Mouse (Mus musculus) hindbrain, embryonic 15.5 days (tissue): ENCODE measurements at regions not wholly inside any gene's neighbourhood (a gene's known extent, or its start where the extent isn't known, plus 50 kb on each side); places are given as distances from the start of the nearest gene placed in this dataset.
"Not testable (repeated sequence)": the region's sequence is repeated elsewhere in the genome, so short reads cannot be mapped to it uniquely, and the experiment has no call there.

Experiments
- ATAC-seq: fragments of 200-750 bp; cut with Nextera tagmentation; 2 replicates; pipeline ENCODE4 v1.8.0; 2017; ENCODE audit warnings: low read depth, moderate number of reproducible peaks, moderate TSS enrichment; ENCODE audit not compliant: low FRiP score
- H3K27ac ChIP-seq: fragments of 300-500 bp; sonication (generic); replicated peaks from 2 replicates; pipeline ENCODE4 v1.5.1; 2015; ENCODE audit warnings: mild to moderate bottlenecking, inconsistent platforms
- H3K27me3 ChIP-seq: fragments of 300-500 bp; sonication (generic); 2 replicates; pipeline ENCODE4 v1.6.1; 2015; ENCODE audit warnings: control low read depth, inconsistent platforms
- H3K36me3 ChIP-seq: fragments of 300-500 bp; sonication (generic); 2 replicates; pipeline ENCODE4 v1.6.1; 2015; ENCODE audit warnings: control low read depth, inconsistent platforms
- H3K4me1 ChIP-seq: fragments of 300-500 bp; sonication (generic); replicated peaks from 2 replicates; pipeline ENCODE4 v1.6.1; 2015; ENCODE audit warnings: control low read depth, inconsistent platforms
- H3K4me2 ChIP-seq: fragments of 300-500 bp; sonication (generic); 2 replicates; pipeline ENCODE4 v1.6.1; 2015; ENCODE audit warnings: moderate library complexity, mild to moderate bottlenecking, inconsistent platforms
- H3K4me3 ChIP-seq: fragments of 300-500 bp; sonication (generic); 2 replicates; pipeline ENCODE4 v1.5.1; 2015; ENCODE audit warnings: mild to moderate bottlenecking, inconsistent platforms
- H3K9ac ChIP-seq: fragments of 300-500 bp; sonication (generic); 2 replicates; pipeline ENCODE4 v1.6.1; 2015; ENCODE audit warnings: inconsistent platforms
- H3K9me3 ChIP-seq: fragments of 300-500 bp; sonication (generic); 2 replicates; pipeline ENCODE4 v1.6.1; 2016; ENCODE audit warnings: control low read depth, inconsistent platforms
- WGBS: fragments of 180-500 bp; shearing (Covaris S2); methylation state at CpG from one replicate; pipeline ENCODE4 v1.1.7; 2015; 5-methylcytosine and 5-hydroxymethylcytosine counted together

DNA sequence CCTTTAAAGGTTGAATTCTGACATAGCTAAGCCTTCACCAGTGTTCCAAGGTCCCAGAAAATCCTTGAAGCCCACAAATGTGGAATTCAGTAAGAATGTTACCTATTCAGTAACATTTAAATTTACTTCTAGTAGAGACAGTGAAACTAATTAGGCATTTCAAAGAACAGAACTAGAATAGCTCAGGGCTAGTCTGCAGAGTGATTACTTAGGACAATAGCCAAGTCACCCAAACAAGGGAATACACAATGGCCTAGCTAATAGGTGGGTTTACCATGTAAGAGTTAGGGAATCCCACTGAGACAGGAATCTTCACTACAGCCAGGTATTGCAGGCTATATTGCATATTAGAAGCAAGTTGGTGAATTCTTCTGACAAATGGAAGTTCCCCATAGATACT lies 561.6 kb upstream of the Igfbp3 start:
- ATAC-seq, H3K27me3 ChIP-seq, H3K9ac ChIP-seq: not testable (repeated sequence)

DNA sequence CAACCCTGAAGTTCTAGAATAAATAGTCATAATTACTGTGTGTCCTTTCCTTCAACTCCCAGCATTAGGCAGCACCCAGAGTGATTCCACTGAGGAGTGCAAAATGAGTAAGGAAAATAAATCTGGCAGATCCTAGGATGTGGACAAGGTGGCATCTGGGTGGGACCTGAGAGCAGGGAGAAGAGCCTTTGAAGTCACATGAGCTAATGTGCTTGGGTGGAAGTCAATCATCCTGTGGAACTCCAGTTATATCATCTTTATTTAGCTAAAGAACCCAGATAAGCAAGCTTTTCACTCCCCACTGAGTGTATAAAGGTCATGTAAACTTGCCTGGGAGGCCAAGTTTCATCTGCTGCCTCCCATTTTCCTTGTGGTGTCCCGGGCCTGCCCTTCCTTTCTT lies 551.6 kb upstream of the Igfbp3 start:
- Histone ChIP-seq H3K27me3 (no peaks in the 10 kb centered on the region), H3K4me1 (no peaks in the 10 kb centered on the region), H3K4me3 (no peak overlapping the region), H3K4me2 (no peak overlapping the region), H3K9me3 (no peaks in the 10 kb centered on the region), H3K9ac (no peak overlapping the region), H3K27ac (no peak overlapping the region), H3K36me3 (no peaks in the 10 kb centered on the region)
- WGBS: 83% methylated on average over 1 of the region's 1 CpGs
- ATAC-seq: no peak

More for the DNA sequence above, 561.6 kb upstream of the Igfbp3 start:
- H3K4me2 ChIP-seq, H3K4me1 ChIP-seq, H3K4me3 ChIP-seq, H3K27ac ChIP-seq, H3K9me3 ChIP-seq, H3K36me3 ChIP-seq: not testable (repeated sequence)

DNA sequence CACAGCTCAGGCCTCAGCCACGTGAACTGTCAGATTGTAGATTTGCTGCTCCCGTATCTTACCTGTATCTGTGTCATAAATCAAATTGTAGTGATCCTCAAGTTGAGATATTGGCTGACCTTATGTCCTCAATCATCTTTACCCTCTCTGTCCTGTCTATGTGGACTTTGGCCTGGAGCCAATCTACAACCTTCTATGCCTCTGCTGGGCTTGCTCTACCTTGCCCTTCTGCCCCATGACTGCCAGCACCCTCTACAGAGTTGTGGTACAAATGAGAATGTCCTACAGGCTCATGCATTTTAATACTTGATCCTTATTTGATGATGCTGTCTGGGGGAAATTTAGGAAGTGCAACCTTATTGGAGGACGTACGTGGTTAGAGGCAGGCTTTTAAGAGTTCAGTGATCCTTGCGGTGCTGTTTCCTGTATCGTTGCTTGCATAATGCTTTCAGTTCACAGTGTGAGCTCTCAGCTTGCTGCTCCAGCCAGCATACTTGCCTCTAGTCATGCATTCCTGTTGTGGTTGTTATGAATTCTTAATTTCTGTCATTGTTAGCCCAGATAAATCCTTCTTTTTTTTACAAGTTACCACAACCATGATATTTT lies 545.2 kb upstream of the Igfbp3 start:
- no peak overlapping the region for H3K4me3 ChIP-seq
- H3K9ac ChIP-seq: no peak overlapping the region
- H3K27me3 ChIP-seq: no peaks in the 10 kb centered on the region
- 79% methylated on average over 6 of the region's 6 CpGs for WGBS
- no peak overlapping the region for H3K27ac ChIP-seq
- H3K4me2 ChIP-seq: no peak overlapping the region
- no peaks in the 10 kb centered on the region for H3K9me3 ChIP-seq
- H3K4me1 ChIP-seq: no peaks in the 10 kb centered on the region
- no peaks in the 10 kb centered on the region for H3K36me3 ChIP-seq
- no peak for ATAC-seq
